Mouse (Mus musculus): ENCODE data around the gene Shd. TPM values are rescaled to one million over a fixed set of nuclear protein-coding genes. Genes with fewer than 3 reads are reported as not detected.

Shd gene
- polyA plus RNA-seq, 1 experiment from 2014 or later, result 0.18 TPM

- H3K27ac ChIP-seq (ENCODE audit: low read length), result peak overlapping the region; percentile 94
Measured at GRCm38 (mm10) chr17:55957726-55958583, 12.3 kb upstream of the Shd start.

GRCm38 (mm10) chr17:55958584-55958886, 11.7 kb upstream of the Shd start:
- peak overlapping the region; percentile 94 for H3K27ac ChIP-seq (ENCODE audit: low read length)
- H3K9ac ChIP-seq (ENCODE audit: low read depth, low read length), result peak overlapping the region; percentile 79
- no peaks in the 10 kb centered on the region for H3K36me3 ChIP-seq (ENCODE audit: control insufficient read depth, insufficient read depth)
- peak overlapping the region; percentile 81 for H3K4me2 ChIP-seq (ENCODE audit: low read depth, low read length)
- ATAC-seq (ENCODE audit: low read depth), result no peak
- peak overlapping the region; percentile 74 for H3K4me3 ChIP-seq (ENCODE audit: low read depth, low read length)
- no peaks in the 10 kb centered on the region for H3K9me3 ChIP-seq (replicated peaks; ENCODE audit: control insufficient read depth, low read length)
- H3K27me3 ChIP-seq (ENCODE audit: control insufficient read depth, insufficient read depth, low read depth, low read length), result no peaks in the 10 kb centered on the region
- 33% methylated on average over 2 of the region's 2 CpGs for whole genome bisulfite sequencing (ENCODE audit: insufficient replicate concordance)
- H3K4me1 ChIP-seq (ENCODE audit: control insufficient read depth, low read depth, low read length), result peaks cover 30% of the 10 kb centered on the region

More at GRCm38 (mm10) chr17:55957726-55958583, 12.3 kb upstream of the Shd start:
- Histone ChIP-seq H3K4me2 (ENCODE audit: low read depth, low read length) (peak overlapping the region; percentile 81), H3K36me3 (ENCODE audit: control insufficient read depth, insufficient read depth) (no peaks in the 10 kb centered on the region), H3K4me1 (ENCODE audit: control insufficient read depth, low read depth, low read length) (peaks cover 30% of the 10 kb centered on the region), H3K4me3 (ENCODE audit: low read depth, low read length) (peak overlapping the region; percentile 74), H3K9ac (ENCODE audit: low read depth, low read length) (peak overlapping the region; percentile 79), H3K27me3 (ENCODE audit: control insufficient read depth, insufficient read depth, low read depth, low read length) (no peaks in the 10 kb centered on the region), H3K9me3 (replicated peaks; ENCODE audit: control insufficient read depth, low read length) (no peaks in the 10 kb centered on the region)
- ATAC-seq (ENCODE audit: low read depth), result no peak
- WGBS (ENCODE audit: insufficient replicate concordance), result 73% methylated on average over 13 of the region's 13 CpGs

GRCm38 (mm10) chr17:55958918-55959728, 11.1 kb upstream of the Shd start, which contains the start of gene Yju2:
TSS of gene Yju2 (plus strand) at chr17:55959099.
- peak; percentile 88 for ATAC-seq (ENCODE audit: low read depth)
- H3K9me3 ChIP-seq (replicated peaks; ENCODE audit: control insufficient read depth, low read length), result no peaks in the 10 kb centered on the region
- H3K36me3 ChIP-seq (ENCODE audit: control insufficient read depth, insufficient read depth), result no peaks in the 10 kb centered on the region
- peak within 1 kb of the TSS; percentile 79 for H3K9ac ChIP-seq (ENCODE audit: low read depth, low read length)
- peak within 1 kb of the TSS; percentile 81 for H3K4me2 ChIP-seq (ENCODE audit: low read depth, low read length)
- peaks cover 30% of the 10 kb centered on the region for H3K4me1 ChIP-seq (ENCODE audit: control insufficient read depth, low read depth, low read length)
- H3K27ac ChIP-seq (ENCODE audit: low read length), result peak within 1 kb of the TSS; percentile 94
- WGBS (ENCODE audit: insufficient replicate concordance), result 0% methylated on average over 45 of the region's 46 CpGs
- H3K4me3 ChIP-seq (ENCODE audit: low read depth, low read length), result peak within 1 kb of the TSS; percentile 74
- H3K27me3 ChIP-seq (ENCODE audit: control insufficient read depth, insufficient read depth, low read depth, low read length), result no peaks in the 10 kb centered on the region

GRCm38 (mm10) chr17:55959946-55960740, 10.1 kb upstream of the Shd start:
- Histone ChIP-seq H3K4me3 (ENCODE audit: low read depth, low read length) (peak overlapping the region; percentile 74), H3K27me3 (ENCODE audit: control insufficient read depth, insufficient read depth, low read depth, low read length) (no peaks in the 10 kb centered on the region), H3K36me3 (ENCODE audit: control insufficient read depth, insufficient read depth) (no peaks in the 10 kb centered on the region; the same call in 1 of the 2 replicates), H3K9me3 (replicated peaks; ENCODE audit: control insufficient read depth, low read length) (no peaks in the 10 kb centered on the region), H3K4me2 (ENCODE audit: low read depth, low read length) (peak overlapping the region; percentile 81), H3K9ac (ENCODE audit: low read depth, low read length) (peak overlapping the region; percentile 62), H3K27ac (ENCODE audit: low read length) (peak overlapping the region; percentile 94; the same call in 1 of the 2 replicates), H3K4me1 (ENCODE audit: control insufficient read depth, low read depth, low read length) (peaks cover 30% of the 10 kb centered on the region)
- ATAC-seq (ENCODE audit: low read depth), result no peak
- 58% methylated on average over 10 of the region's 10 CpGs for WGBS (ENCODE audit: insufficient replicate concordance)

GRCm38 (mm10) chr17:55960791-55961190, 9.5 kb upstream of the Shd start:
- Histone ChIP-seq H3K27ac (ENCODE audit: low read length) (no peak overlapping the region), H3K36me3 (ENCODE audit: control insufficient read depth, insufficient read depth) (no peaks in the 10 kb centered on the region; the same call in 1 of the 2 replicates), H3K27me3 (ENCODE audit: control insufficient read depth, insufficient read depth, low read depth, low read length) (no peaks in the 10 kb centered on the region), H3K4me1 (ENCODE audit: control insufficient read depth, low read depth, low read length) (peaks cover 29% of the 10 kb centered on the region), H3K9me3 (replicated peaks; ENCODE audit: control insufficient read depth, low read length) (no peaks in the 10 kb centered on the region), H3K4me3 (ENCODE audit: low read depth, low read length) (no peak overlapping the region), H3K4me2 (ENCODE audit: low read depth, low read length) (no peak overlapping the region), H3K9ac (ENCODE audit: low read depth, low read length) (no peak overlapping the region)
- ATAC-seq (ENCODE audit: low read depth), result no peak

GRCm38 (mm10) chr17:55961631-55962030, 8.6 kb upstream of the Shd start:
- ATAC-seq (ENCODE audit: low read depth), result no peak
- no peak overlapping the region for H3K4me2 ChIP-seq (ENCODE audit: low read depth, low read length)
- H3K4me1 ChIP-seq (ENCODE audit: control insufficient read depth, low read depth, low read length), result peaks cover 22% of the 10 kb centered on the region
- no peak overlapping the region for H3K27ac ChIP-seq (ENCODE audit: low read length)
- 83% methylated on average over 7 of the region's 7 CpGs for WGBS (ENCODE audit: insufficient replicate concordance)
- no peaks in the 10 kb centered on the region for H3K27me3 ChIP-seq (ENCODE audit: control insufficient read depth, insufficient read depth, low read depth, low read length)
- H3K9me3 ChIP-seq (replicated peaks; ENCODE audit: control insufficient read depth, low read length), result no peaks in the 10 kb centered on the region
- H3K9ac ChIP-seq (ENCODE audit: low read depth, low read length), result no peak overlapping the region
- H3K4me3 ChIP-seq (ENCODE audit: low read depth, low read length), result no peak overlapping the region
- H3K36me3 ChIP-seq (ENCODE audit: control insufficient read depth, insufficient read depth), result no peaks in the 10 kb centered on the region; the same call in 1 of the 2 replicates

- Histone ChIP-seq H3K4me1 (ENCODE audit: control insufficient read depth, low read depth, low read length) (peaks cover 15% of the 10 kb centered on the region), H3K9ac (ENCODE audit: low read depth, low read length) (no peak overlapping the region), H3K4me2 (ENCODE audit: low read depth, low read length) (0 out of 2 replicates have a peak overlapping the region, but pooled peaks have one; percentile 27), H3K9me3 (replicated peaks; ENCODE audit: control insufficient read depth, low read length) (no peaks in the 10 kb centered on the region), H3K36me3 (ENCODE audit: control insufficient read depth, insufficient read depth) (no peaks in the 10 kb centered on the region; the same call in none of the 2 replicates), H3K27ac (ENCODE audit: low read length) (peak overlapping the region; percentile 72), H3K4me3 (ENCODE audit: low read depth, low read length) (no peak overlapping the region), H3K27me3 (ENCODE audit: control insufficient read depth, insufficient read depth, low read depth, low read length) (no peaks in the 10 kb centered on the region)
- peak; percentile 14 for ATAC-seq (ENCODE audit: low read depth)
- 70% methylated on average over 14 of the region's 14 CpGs for WGBS (ENCODE audit: insufficient replicate concordance)
Measured at GRCm38 (mm10) chr17:55963171-55963570, 7.1 kb upstream of the Shd start.

GRCm38 (mm10) chr17:55964496-55964895, 5.8 kb upstream of the Shd start:
- Histone ChIP-seq H3K4me2 (ENCODE audit: low read depth, low read length) (no peak overlapping the region), H3K27ac (ENCODE audit: low read length) (no peak overlapping the region), H3K4me3 (ENCODE audit: low read depth, low read length) (no peak overlapping the region), H3K4me1 (ENCODE audit: control insufficient read depth, low read depth, low read length) (peaks cover 10% of the 10 kb centered on the region), H3K9ac (ENCODE audit: low read depth, low read length) (no peak overlapping the region), H3K36me3 (ENCODE audit: control insufficient read depth, insufficient read depth) (no peaks in the 10 kb centered on the region; the same call in none of the 2 replicates), H3K27me3 (ENCODE audit: control insufficient read depth, insufficient read depth, low read depth, low read length) (peaks cover 5% of the 10 kb centered on the region), H3K9me3 (replicated peaks; ENCODE audit: control insufficient read depth, low read length) (no peaks in the 10 kb centered on the region)
- 90% methylated on average over 10 of the region's 10 CpGs for WGBS (ENCODE audit: insufficient replicate concordance)
- ATAC-seq (ENCODE audit: low read depth), result no peak
